Mouse (Mus musculus) B cell, adult 2 months (primary cell): Measurements from ENCODE around the gene Ntpcr.
A peak's percentile ranks its signal among the peaks of the same experiment; 100 is the strongest.

Source experiments
- DNase-seq, 2 experiments: peaks; one replicate each; pipeline ENCODE4 v3.0.0; 2022

Gene Ntpcr

DNA sequence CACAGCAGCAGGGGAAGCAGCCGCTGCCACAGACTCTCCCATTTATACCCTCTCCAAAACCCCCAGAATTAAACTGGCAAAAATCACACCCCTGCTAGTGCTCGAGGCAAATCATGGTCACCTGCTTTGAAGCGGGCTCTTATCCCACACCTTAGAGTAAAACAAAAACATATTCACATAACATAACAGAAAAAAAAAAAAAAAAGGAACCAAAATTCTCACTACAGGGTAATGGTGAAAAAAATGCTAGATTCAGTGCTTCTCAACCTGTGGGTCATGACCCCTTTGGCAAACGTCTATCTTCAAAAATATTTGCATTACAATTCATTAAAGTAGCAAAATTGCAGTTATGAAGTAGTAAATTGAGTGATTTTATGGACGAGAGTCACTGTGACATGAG lies 2.8 kb upstream of the Ntpcr start:
- no peak for DNase-seq

DNA sequence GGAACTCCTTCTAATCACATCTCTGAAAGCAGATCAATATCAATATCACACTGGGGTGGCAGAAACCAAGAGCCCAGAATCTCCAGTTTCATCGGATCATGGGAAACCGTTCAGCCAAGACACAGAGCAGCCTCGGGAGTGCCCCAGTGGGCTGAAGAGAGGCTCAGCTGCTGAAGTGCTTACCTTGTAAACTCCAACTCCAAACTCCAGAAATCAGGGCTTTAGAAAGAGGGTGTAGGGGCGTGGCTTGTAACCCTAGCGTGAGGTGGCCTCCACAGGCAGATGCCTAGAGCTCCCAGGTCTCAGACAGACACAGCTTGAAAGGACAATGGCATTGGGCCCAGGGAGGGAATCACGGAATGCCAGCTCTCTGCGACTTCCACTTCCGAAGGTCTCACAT lies 2.0 kb upstream of the Ntpcr start:
- DNase-seq = no peak

DNA sequence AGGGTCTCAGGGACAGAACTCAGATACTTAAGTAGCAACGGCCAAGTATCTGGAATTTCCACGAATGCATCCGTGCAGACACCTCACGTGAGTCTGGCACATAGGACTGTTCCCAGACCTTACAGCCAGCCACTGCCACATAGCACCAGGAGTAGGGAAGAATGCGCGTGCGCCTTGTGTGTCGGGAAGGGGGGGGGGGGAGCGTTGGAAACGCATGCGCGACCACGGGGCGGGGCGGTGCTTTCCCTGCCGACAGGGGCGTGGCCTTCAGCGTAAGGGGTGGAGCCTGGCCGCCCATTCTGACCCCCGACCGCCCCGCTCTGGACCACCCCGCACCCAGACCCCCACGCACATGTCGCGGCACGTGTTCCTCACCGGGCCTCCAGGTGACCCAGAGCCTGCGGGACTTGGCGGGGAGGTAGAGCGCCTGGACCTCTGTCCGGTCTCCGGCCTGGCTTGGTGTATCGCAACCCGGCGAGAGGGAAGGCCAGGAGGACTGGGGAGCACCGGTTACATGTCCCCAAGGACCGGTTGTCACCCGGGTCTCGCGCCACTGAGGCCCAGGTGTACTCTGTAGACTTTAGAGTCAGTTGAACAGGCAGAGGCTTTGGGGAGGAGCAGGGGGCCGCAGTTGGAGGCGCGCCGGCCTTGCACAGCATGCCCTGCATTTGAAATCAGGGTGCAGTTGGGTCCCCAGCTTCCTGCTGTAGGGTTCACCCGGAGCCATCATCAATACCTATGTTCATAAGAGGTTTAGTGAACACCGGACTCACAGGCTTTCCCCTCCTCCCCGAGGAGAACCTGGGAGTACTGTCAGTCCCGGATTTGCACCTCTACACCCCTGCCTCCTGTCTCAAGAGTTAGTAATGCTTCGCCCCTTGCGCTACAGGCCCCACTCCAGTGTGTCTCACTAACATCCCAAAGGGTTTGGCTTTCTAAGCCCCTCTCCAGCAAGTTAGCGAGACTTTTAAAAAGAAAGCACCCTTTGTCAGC lies 4.5 kb downstream of the Ntpcr start:
- peak; percentile 77 to 78 for DNase-seq

- no peak for DNase-seq
These were observed 9.2 kb downstream of the Ntpcr start for GRCm38 (mm10) chr8:125738956-125739355.

DNA sequence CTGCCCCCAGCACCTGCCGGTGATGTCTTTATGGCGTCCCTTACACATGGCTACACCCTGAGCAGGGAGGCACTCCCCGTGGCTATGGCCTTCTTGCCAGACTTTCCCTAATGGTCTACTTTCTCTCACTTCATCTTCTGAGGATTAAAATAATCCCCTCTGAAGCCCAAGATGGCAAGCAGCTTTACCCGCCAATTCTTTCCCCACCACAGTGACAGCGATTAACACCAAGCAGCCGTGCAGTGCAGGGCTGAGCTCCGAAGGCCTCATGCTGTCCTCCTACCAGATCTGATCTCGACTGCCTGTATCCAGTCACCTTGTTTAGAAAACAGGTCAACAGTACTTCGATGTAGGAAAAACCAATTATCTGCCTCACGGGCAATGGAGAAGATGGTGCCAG lies 10.9 kb downstream of the Ntpcr start:
- DNase-seq = no peak

DNA sequence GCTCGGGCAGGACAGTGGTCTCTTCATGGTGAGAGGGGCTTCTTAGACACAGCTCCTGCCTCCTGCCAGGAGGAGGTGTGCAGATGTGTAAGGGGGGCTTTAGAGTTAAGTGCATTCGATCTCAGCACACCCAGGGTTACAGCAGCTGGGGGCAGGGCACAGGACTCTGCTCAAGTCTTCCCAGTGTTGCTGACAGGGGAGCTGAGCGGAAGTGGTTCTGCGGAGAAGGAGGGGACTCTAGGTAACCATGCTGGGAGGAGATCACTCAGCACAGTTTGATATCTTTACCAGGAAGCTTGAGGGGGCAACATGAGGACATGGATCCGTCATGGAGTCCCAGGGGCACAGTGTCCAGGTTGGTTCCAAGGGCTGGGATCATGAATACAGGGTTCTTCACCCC lies 11.6 kb downstream of the Ntpcr start:
- no peak for DNase-seq

GRCm38 (mm10) chr8:125741855-125742254 lies 12.1 kb downstream of the Ntpcr start:
- DNase-seq = no peak

GRCm38 (mm10) chr8:125742406-125742805 lies 12.6 kb downstream of the Ntpcr start:
- DNase-seq = no peak

- no peak for DNase-seq
These were observed 15.3 kb downstream of the Ntpcr start for GRCm38 (mm10) chr8:125744914-125745576.

DNA sequence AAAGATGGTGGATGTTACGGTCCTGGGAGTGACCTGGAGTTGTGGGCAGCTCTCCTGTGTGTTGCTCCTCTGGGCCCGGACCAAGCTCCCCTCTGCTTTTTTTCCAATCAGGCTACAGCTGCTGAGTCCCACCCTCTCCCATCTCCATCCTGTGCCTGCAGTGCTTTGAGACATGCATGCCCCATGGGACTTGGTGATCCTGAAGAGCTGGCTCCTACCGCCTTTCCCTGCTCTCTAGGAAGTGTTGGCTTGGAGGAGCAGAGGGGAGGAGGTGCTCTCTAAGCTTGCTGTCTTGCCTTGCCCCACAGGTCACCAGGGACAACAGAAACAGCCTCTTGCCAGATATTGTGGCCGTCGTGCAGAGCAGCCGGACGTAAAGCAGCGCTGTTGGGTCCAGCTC lies 17.6 kb downstream of the Ntpcr start:
- DNase-seq = no peak

DNA sequence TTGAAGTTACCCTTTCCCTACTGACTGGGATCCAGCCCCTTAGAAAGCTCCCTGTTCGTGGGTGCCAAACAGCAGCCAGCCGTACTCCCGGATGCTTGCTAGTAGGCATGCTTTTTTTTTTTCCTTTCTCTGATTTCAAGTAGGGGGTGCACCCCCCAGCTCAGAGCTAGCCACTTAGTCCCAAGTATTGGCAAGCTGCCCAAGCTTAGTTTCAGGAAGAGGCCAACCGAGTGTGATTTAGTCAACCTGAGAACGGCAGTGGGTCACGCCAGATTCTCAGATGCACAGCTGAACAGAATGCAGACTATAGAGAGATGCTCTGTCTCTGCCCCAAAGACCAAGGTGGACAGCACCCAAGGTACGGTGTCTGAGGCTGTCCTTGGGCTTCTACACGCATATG lies 21.1 kb downstream of the Ntpcr start:
- DNase-seq = no peak

DNA sequence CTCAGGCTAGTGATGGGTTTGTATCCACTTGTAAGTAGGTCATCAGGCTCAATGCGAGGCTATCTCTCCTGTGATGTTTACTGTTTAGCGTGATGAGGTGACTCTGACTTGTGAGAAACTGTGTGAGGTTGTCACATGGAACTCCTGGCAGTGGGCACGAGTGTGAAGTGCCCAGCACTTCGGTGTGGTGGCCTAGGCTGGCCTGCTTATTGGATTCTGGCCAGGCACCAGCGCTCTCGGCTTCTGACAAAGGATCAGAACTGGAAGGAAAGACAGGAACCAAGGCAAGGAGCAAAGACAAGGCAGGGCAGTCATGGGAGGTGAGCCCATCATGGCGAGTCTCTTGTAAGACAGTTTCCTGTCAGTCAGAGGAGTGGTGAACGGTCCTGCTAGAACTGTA lies 26.1 kb downstream of the Ntpcr start:
- DNase-seq = no peak

DNA sequence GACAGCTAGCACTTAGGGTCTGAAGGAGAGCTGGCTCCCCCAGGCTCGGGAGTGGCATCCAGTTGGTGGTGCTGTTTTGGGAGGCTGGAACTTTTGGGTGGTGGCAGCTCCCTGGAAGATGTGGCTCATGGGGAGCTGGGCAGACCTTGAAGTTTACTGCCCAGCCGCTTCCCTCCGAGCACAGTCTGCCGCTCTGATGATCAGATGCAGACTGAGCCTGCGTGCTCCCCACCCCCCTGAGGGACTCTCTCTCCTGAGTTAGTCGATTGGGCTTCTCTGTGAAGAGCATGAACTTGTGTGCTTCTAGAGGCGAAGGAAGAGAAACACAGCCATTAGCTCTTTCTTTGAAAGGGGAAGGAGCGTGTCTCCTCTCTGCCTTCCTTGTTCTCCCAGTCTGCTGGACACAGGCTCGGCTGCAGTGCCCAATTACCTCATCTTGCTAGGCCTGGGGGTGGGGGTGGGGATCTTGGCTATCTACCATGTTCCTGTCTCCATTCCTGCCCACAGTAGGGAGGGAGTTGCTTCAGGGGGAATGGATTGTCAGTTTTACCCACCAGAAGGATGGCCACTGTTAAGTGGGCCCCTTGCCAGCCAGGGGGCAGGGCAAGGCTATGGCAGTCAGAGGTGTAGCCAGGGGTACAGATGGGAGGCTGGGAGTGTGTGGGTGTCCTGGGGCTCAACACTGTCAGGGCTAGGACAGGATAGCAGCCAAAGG lies 26.8 kb downstream of the Ntpcr start:
- no peak for DNase-seq

GRCm38 (mm10) chr8:125757106-125757496 lies 27.3 kb downstream of the Ntpcr start:
- no peak for DNase-seq

DNA sequence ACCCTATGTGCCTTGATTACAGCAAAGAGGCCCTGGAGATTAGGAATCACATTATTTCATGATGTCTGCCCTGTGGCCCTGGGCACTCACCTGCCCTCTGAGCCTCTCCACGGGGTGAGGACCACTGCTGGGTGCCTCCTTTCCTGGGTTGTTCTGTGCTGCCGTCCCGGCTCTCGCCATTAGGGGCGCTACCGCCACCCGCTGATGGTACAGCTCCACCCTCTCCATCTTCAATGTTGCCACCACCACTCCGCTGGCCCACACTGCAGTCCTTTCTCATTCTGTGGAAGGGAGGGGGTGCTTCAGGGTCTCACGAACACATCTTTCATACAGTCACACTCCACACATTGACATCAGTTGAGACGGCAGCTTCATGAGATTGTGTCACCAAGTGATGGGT lies 29.3 kb downstream of the Ntpcr start:
- peak; percentile 60 to 63 for DNase-seq

GRCm38 (mm10) chr8:125763066-125763786 lies 33.5 kb downstream of the Ntpcr start:
- no peak for DNase-seq

GRCm38 (mm10) chr8:125768079-125768478 lies 38.3 kb downstream of the Ntpcr start:
- no peak for DNase-seq

DNA sequence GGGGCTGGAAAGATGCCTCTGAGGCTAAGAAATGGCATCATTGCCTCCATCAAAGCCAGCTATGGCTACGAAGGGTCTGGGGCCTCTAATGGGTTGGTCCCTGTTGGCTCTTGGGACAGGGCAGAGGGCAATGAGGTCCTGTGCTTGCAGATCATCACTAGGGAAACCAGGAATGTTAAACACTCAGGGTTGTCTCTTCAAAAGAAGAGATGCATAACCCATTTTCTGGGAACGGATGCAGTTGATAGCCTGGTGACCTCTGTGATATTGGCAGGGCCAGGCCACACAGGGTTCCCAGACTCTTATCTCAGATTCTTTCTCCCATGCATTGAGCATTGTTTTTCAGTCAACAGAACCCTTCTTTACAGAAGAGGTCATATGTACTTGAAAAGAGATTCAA lies 42.5 kb downstream of the Ntpcr start:
- no peak for DNase-seq

DNA sequence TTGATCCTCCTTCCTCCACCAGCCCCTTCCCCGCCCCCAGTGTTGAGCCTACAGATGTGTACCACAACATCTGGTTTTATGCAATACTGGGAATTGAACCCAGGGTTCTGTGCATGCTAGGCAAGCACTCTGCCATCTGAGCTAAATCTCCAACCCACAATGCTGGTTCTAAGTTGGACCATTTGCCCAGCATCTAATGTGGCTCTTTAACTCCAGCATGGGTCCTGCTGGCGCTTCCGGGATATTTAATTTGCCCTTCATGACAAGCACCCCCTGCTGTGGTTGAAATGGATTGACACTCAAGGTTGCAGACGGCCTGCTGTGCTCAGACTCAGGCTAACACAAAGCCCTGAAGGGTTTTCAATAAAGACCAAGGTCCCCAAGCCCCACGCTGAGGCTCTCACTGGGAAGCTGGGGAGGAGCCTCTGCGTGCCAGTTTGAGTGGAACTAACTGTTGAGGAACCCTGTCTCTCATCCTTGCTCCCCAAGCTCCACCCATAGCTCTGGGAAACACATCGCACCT lies 43.6 kb downstream of the Ntpcr start:
- no peak for DNase-seq

- no peak for DNase-seq
These were observed 45.3 kb downstream of the Ntpcr start for GRCm38 (mm10) chr8:125775031-125775430.

DNA sequence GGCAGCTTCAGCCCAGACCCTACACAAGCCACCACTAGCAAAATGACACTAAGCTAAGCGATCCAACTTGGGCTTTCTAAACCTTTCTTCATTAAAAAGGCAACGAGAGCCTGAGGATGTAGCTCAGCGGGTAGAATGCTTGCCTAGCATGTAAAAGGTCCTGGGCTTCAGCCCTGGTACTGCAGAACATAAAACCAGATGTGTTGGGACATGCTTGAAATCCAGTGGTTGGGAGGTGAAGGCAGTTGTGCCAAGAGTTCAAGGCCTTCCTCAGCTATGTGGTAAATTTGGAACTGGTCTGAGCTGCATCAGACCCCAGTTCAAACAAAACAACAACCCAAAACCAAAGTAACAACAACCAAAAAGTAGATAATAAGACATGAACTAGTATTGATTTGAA lies 46.6 kb downstream of the Ntpcr start:
- DNase-seq = no peak

DNA sequence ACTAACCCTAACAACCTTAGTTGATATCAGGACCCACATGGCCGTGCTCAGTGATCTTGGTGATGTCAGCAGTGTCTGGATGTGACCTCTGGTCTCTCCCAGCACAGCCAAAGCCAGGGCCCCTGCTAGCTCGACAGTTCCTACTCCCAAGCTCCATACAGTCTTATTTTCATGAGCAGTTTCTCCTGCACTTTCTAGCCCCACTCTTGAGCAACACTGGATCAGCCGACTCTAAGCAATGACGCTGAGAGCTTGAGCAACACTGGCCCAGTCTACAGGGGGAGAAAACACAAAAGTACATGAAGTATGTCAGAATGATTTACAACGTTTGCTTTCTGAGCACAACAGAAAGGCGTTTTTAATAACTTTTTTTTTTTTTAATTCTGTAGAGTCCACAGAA lies 47.0 kb downstream of the Ntpcr start:
- no peak for DNase-seq
